Mouse (Mus musculus) C2C12 (cell line): ENCODE results near the gene Elp1.

ENCODE experiments used
- CTCF ChIP-seq: IDR thresholded peaks from one replicate; pipeline ENCODE4 v1.5.1; 2011; ENCODE audit not compliant: control insufficient read depth, insufficient read depth, insufficient read length
- FOSL1 ChIP-seq: IDR thresholded peaks from one replicate; pipeline ENCODE4 v1.8.0; 2011; ENCODE audit warnings: mild to moderate bottlenecking, low read length; ENCODE audit not compliant: poor library complexity, insufficient read depth, severe bottlenecking
- MAX ChIP-seq: IDR thresholded peaks from one replicate; pipeline ENCODE4 v1.6.1; 2011; ENCODE audit warnings: mild to moderate bottlenecking, control low read depth
- MYOD1 ChIP-seq: IDR thresholded peaks from one replicate; pipeline ENCODE4 v1.6.1; 2011; ENCODE audit warnings: low read depth; ENCODE audit not compliant: control insufficient read depth, insufficient read length
- MYOG ChIP-seq: IDR thresholded peaks from one replicate; pipeline ENCODE4 v1.6.1; 2011; ENCODE audit not compliant: control insufficient read depth, insufficient read length; ENCODE audit errors: extremely low read depth
- USF1 ChIP-seq: IDR thresholded peaks from one replicate; pipeline ENCODE4 v1.6.1; 2011; ENCODE audit warnings: low read depth, mild to moderate bottlenecking, control low read depth, moderate library complexity

DNA sequence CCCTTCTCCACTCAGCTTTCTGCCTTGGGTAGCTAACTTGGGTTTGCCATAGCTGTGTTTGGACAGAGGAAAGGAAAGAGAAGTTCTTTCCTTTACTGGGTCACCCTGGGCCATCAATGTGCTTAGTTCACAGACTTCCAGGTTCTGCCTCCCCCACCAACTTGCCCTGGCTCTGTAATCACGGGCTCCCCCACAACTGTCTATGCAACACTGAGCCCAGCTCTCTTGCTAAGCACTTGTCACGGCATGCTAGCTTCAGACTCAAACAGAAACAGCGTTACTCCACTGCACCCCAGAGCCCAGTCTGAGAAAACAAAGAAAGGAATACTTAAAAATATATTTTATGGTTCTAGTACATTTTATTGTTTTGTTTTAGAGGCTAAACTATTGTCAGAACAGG lies 26.8 kb upstream of the Elp1 start:
- TF ChIP-seq CTCF (no peak), USF1 (no peak), FOSL1 (no peak), MAX (no peak), MYOD1 (no peak), MYOG (no peak)
